Mouse (Mus musculus) hindbrain, embryonic 12.5 days (tissue): ENCODE data around the gene Commd1. TPM values are rescaled to one million over a fixed set of nuclear protein-coding genes. Genes with fewer than 3 reads are reported as not detected.

Experiments used
- ATAC-seq: fragments of 200-750 bp; cut with Nextera tagmentation; 2 replicates; pipeline ENCODE4 v1.8.0; 2017; ENCODE audit warnings: moderate TSS enrichment; ENCODE audit not compliant: low FRiP score
- H3K27ac ChIP-seq: fragments of 300-500 bp; sonication (generic); 2 replicates; pipeline ENCODE4 v1.5.1; 2016; ENCODE audit warnings: mild to moderate bottlenecking
- H3K27me3 ChIP-seq: fragments of 300-500 bp; sonication (generic); 2 replicates; pipeline ENCODE4 v1.6.1; 2016; ENCODE audit warnings: mild to moderate bottlenecking
- H3K36me3 ChIP-seq: fragments of 300-500 bp; sonication (generic); 2 replicates; pipeline ENCODE4 v1.6.1; 2016; ENCODE audit warnings: mild to moderate bottlenecking
- H3K4me1 ChIP-seq: fragments of 300-500 bp; sonication (generic); 2 replicates; pipeline ENCODE4 v1.6.1; 2016
- H3K4me2 ChIP-seq: fragments of 300-500 bp; sonication (generic); replicated peaks from 2 replicates; pipeline ENCODE4 v1.6.1; 2016; ENCODE audit warnings: mild to moderate bottlenecking
- H3K4me3 ChIP-seq: fragments of 300-500 bp; sonication (generic); 2 replicates; pipeline ENCODE4 v1.5.1; 2016; ENCODE audit warnings: mild to moderate bottlenecking
- H3K9ac ChIP-seq: fragments of 300-500 bp; sonication (generic); 2 replicates; pipeline ENCODE4 v1.6.1; 2016; ENCODE audit warnings: mild to moderate bottlenecking, moderate library complexity
- H3K9me3 ChIP-seq: fragments of 300-500 bp; sonication (generic); replicated peaks from 2 replicates; pipeline ENCODE4 v1.6.1; 2016; ENCODE audit warnings: mild to moderate bottlenecking
- WGBS: fragments of 180-500 bp; shearing (Covaris S2); methylation state at CpG from one replicate; pipeline ENCODE4 v1.1.7; 2016; 5-methylcytosine and 5-hydroxymethylcytosine counted together
- polyA plus RNA-seq: library from polyadenylated mRNA; unstranded; fragments of >200 nt; fragmentation: Nextera tagmentation; extraction: Ambion mirVana; gene quantifications from 2 replicates; pipeline ENCODE4 v1.2.1, GENCODE M21; 2016

The Commd1 gene
- polyA plus RNA-seq, 1 experiment from 2014 or later = 309 TPM

DNA sequence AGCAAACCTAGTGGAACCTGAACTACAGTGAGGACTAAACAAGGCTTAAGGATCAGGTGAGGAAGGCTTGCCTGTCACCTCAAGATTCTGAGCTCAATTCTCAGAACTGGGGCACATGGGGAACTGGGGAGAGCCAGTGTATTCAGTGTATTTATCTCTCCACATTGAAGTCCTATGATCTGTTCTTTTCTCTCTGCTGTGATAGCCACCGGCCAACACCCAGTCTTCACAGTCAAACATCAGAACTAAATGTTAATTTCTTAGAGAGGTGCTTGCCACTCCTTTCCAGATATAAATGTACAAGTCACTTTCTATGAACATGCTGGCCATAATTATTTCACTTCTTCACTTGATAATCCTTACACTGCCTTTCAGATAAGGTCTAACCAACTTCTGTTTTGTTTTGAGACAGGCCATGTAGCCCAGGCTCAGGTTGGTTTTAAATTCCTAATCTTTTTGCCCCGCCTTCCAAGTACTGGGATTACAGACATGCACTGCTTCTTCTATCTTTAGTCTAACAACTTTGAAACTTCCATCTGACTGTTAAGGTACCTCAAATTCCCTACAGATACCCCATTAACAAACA, 50.8 kb downstream of the Commd1 start:
- no peak overlapping the region for H3K9ac ChIP-seq
- peaks cover 5% of the 10 kb centered on the region; the same call in 1 of the 2 replicates for H3K4me1 ChIP-seq
- no peaks in the 10 kb centered on the region for H3K27me3 ChIP-seq
- no peak overlapping the region for H3K4me2 ChIP-seq
- no peaks in the 10 kb centered on the region for H3K9me3 ChIP-seq
- no peak overlapping the region for H3K4me3 ChIP-seq
- no peaks in the 10 kb centered on the region for H3K36me3 ChIP-seq
- no peak overlapping the region for H3K27ac ChIP-seq
- 98% methylated on average over 2 of the region's 2 CpGs for WGBS
- no peak for ATAC-seq

DNA sequence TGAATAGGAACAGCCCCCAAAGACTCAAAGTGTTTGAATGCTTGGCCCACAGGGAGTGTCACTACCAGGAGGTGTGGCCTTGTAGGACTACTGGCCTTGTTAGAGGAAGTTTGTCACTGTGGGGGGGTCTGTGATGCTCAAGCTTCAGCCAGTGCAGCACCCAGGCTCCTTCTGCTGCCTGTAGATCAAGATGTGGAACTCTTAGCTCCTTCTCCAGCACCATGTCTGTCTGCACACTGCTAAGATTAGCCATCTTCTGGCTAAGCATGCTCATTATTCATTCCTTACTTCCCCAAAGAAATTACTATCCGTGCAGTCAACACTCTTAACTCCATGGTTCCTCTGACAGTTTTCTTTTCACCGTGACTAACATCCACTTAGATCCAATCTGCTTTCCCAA, 52.1 kb downstream of the Commd1 start:
- Histone ChIP-seq H3K9ac (no peak overlapping the region), H3K27ac (no peak overlapping the region), H3K9me3 (no peaks in the 10 kb centered on the region), H3K36me3 (no peaks in the 10 kb centered on the region), H3K4me3 (no peak overlapping the region), H3K4me1 (no peaks in the 10 kb centered on the region), H3K27me3 (no peaks in the 10 kb centered on the region), H3K4me2 (no peak overlapping the region)
- ATAC-seq = no peak
- 84% methylated on average over 2 of the region's 2 CpGs for WGBS

DNA sequence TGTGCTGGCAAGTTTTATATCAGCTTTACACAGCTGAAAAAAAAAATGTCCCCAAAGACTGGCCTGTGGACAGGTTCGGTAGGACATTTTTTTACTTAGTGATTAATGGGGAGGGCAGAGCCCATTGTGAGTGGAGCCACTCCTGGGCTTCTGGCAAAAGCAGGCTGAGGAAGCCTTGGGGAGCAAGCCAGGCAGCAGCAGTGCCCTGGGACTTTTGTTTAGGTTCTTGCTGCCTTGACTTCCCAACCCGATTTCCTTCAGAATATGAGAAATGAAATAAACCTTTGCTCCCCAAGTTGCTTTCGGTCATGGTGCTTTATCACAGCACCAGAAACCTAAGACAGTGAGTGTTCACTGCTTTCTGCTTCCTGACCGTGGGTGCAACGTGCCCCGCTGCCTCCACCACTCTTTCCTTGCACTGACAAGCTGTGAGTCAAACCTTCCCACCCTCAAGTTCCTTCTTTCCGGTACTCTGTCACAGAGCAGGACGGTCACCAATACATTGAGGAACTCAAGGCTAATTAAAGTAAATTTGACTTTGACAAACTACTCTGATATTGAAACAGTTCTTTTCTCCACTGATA, 53.5 kb downstream of the Commd1 start:
- ATAC-seq = no peak
- no peak overlapping the region for H3K9ac ChIP-seq
- peaks cover 3% of the 10 kb centered on the region; the same call in 1 of the 2 replicates for H3K4me1 ChIP-seq
- H3K27me3 ChIP-seq = no peaks in the 10 kb centered on the region
- 80% methylated on average over 8 of the region's 8 CpGs for WGBS
- H3K36me3 ChIP-seq = no peaks in the 10 kb centered on the region
- H3K4me3 ChIP-seq = no peak overlapping the region
- no peaks in the 10 kb centered on the region for H3K9me3 ChIP-seq
- H3K27ac ChIP-seq = no peak overlapping the region
- H3K4me2 ChIP-seq = no peak overlapping the region

DNA sequence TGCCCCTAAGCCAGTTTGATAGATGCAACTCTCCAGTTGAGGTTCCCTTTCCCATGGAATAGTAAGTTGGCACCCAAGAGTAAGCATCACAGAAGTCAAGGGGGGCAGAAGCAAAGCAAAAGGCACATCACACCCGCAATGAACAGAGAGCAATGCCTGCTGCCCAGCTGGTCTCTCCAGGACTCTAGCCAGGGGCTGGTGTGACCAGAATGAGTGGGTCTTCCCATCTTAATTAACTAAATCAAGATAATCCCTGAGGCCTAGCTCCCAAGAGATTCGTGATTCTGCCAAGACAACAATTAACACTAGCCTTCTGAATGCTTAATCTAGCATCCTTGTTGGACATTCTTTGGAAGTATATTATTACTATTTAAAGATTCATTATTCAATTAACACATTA, 58.6 kb downstream of the Commd1 start:
- Histone ChIP-seq H3K4me3 (no peak overlapping the region), H3K27ac (no peak overlapping the region), H3K9ac (no peak overlapping the region), H3K36me3 (no peaks in the 10 kb centered on the region), H3K9me3 (no peaks in the 10 kb centered on the region), H3K4me2 (no peak overlapping the region), H3K27me3 (no peaks in the 10 kb centered on the region), H3K4me1 (peaks cover 3% of the 10 kb centered on the region; the same call in 1 of the 2 replicates)
- 70% methylated on average over 2 of the region's 2 CpGs for WGBS
- ATAC-seq = no peak

DNA sequence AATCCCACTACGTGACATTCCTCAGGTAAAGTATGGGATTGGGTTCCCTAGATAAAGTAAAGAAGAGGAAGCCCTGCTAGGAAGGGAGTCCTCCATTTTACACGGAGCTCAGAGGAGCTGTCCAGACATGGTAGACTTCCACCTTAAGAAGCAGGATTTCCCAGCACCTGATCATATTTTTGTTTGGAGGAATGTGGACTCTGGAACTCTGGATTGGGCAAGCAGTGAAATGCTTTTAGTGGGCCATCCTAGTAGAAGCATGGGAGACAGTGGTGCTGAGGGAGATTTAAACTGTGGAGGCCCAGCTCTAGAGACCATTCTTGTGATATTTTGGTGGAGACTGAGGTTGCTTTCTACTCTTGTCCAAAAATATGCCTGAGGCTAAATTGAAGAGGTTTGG, 59.6 kb downstream of the Commd1 start:
- no peak for ATAC-seq
- no peaks in the 10 kb centered on the region for H3K27me3 ChIP-seq
- WGBS = 87% methylated on average over 2 of the region's 2 CpGs
- H3K9me3 ChIP-seq = no peaks in the 10 kb centered on the region
- H3K27ac ChIP-seq = no peak overlapping the region
- H3K36me3 ChIP-seq = no peaks in the 10 kb centered on the region
- peaks cover 3% of the 10 kb centered on the region; the same call in 1 of the 2 replicates for H3K4me1 ChIP-seq
- H3K4me2 ChIP-seq = no peak overlapping the region
- no peak overlapping the region for H3K9ac ChIP-seq
- no peak overlapping the region for H3K4me3 ChIP-seq

DNA sequence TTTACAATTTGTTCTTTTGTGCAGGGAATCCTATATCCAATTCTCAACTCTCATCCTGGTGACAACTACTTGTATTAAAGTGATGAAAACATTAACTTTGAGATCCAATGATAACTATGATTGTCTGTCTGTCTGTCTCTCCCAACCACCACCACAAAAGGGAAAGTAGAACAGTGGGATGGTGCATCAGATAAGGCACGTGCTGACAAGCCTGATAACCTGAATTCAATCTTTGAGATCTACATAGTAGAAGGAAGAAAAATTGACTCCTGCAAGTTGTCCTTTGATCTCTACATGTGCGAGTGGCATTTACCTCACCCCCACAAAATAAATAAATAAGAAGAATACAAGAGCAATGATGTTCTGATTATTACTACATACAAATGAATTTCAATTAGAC, 62.8 kb downstream of the Commd1 start:
- Histone ChIP-seq H3K4me3 (no peak overlapping the region), H3K9me3 (no peaks in the 10 kb centered on the region), H3K9ac (no peak overlapping the region), H3K36me3 (no peaks in the 10 kb centered on the region), H3K27ac (no peak overlapping the region), H3K4me1 (peaks cover 3% of the 10 kb centered on the region; the same call in 1 of the 2 replicates), H3K4me2 (no peak overlapping the region), H3K27me3 (no peaks in the 10 kb centered on the region)
- 73% methylated on average over 2 of the region's 2 CpGs for WGBS
- no peak for ATAC-seq

DNA sequence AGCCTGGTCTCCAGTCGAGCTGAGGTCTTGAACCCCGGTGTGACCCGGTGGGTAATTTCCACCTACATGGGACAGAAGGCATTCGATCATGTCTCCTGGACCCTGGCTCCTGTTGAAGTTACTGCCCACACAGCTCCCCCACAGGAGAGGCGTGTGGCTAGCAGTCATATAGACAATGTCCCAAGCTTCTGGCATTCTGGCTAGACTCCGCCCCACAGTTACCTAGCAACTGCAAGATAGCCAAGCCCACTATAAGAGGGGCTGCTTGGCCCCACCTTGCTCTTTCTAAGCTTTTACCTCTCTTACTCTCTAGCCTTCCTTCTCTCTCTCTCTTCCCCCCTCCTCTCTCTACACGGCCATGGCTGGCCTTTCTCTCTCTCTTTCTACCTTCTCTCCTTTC, 64.4 kb downstream of the Commd1 start:
- H3K27ac ChIP-seq = no peak overlapping the region
- H3K4me3 ChIP-seq = no peak overlapping the region
- no peaks in the 10 kb centered on the region for H3K4me1 ChIP-seq
- ATAC-seq = no peak
- 87% methylated on average over 7 of the region's 7 CpGs for WGBS
- no peaks in the 10 kb centered on the region for H3K36me3 ChIP-seq
- no peak overlapping the region for H3K4me2 ChIP-seq
- H3K9me3 ChIP-seq = no peaks in the 10 kb centered on the region
- H3K9ac ChIP-seq = no peak overlapping the region
- no peaks in the 10 kb centered on the region for H3K27me3 ChIP-seq

DNA sequence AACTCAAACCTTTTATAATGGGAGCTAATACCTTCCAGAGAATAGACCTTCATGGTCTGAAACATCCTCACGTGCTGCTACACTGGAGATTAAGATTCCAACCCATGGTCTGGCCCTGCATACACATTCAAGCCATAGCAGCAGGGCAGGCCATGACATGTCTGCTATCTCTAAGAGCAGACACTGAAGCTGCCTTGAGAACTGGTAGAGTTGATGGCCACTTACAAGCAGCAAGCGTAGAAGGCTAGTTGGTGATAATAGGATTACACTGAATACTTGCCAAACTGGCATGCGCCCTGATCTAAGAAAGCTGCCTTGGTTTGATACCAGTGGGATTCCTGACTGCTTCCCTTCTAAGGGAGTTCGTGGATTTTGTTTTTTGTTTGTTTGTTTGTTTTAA, 68.4 kb downstream of the Commd1 start:
- ATAC-seq = no peak
- 89% methylated on average over 4 of the region's 4 CpGs for WGBS
- no peaks in the 10 kb centered on the region for H3K36me3 ChIP-seq
- no peaks in the 10 kb centered on the region for H3K9me3 ChIP-seq
- no peak overlapping the region for H3K4me3 ChIP-seq
- H3K27ac ChIP-seq = no peak overlapping the region
- no peak overlapping the region for H3K9ac ChIP-seq
- no peak overlapping the region for H3K4me2 ChIP-seq
- no peaks in the 10 kb centered on the region for H3K4me1 ChIP-seq
- H3K27me3 ChIP-seq = no peaks in the 10 kb centered on the region

DNA sequence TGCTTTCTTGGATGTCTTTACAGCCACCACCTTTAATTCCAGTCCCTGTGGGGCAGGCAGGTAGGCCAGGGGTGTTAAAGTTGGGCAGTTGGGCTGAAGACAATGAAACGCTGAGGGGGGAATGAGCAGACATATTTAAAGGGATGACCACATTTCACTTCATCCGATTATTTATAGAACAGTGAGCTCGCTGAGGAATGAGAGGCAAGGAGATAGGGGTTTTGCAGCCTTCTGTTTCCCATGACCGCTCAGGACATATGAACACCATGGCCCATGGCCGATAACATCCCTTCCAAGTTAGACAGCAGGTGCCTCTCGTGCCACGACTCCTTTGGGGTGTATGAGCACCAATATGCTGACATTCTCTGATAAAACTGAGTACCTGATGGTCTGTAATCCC, 70.4 kb downstream of the Commd1 start:
- Histone ChIP-seq H3K9me3 (no peaks in the 10 kb centered on the region), H3K4me2 (no peak overlapping the region), H3K27ac (no peak overlapping the region), H3K27me3 (no peaks in the 10 kb centered on the region), H3K4me1 (no peaks in the 10 kb centered on the region), H3K9ac (no peak overlapping the region), H3K4me3 (no peak overlapping the region), H3K36me3 (no peaks in the 10 kb centered on the region)
- WGBS = 93% methylated on average over 7 of the region's 7 CpGs
- ATAC-seq = no peak

DNA sequence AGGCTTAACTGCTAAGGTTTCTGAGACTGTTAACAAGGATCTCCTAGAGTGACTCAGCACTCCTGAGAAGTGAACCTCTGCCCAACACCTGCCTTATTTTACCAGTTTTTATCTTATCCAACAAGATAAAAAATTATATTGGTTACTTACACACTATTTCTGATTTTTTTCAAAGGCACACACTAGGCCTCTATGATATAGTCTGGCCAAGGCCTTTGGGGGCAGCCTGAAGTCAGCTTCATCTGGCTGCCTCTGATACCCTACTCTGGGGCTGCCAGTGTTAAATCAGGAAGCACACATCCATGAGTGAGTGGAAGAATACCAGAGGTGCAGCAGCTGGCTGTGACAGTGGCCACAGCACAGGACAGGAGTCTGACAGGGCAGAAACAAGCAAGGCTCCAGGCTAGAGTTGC, 75.7 kb downstream of the Commd1 start:
- Histone ChIP-seq H3K4me3 (no peak overlapping the region), H3K27me3 (no peaks in the 10 kb centered on the region), H3K9me3 (no peaks in the 10 kb centered on the region), H3K27ac (no peak overlapping the region), H3K36me3 (no peaks in the 10 kb centered on the region), H3K9ac (no peak overlapping the region), H3K4me1 (no peaks in the 10 kb centered on the region), H3K4me2 (no peak overlapping the region)
- no peak for ATAC-seq

DNA sequence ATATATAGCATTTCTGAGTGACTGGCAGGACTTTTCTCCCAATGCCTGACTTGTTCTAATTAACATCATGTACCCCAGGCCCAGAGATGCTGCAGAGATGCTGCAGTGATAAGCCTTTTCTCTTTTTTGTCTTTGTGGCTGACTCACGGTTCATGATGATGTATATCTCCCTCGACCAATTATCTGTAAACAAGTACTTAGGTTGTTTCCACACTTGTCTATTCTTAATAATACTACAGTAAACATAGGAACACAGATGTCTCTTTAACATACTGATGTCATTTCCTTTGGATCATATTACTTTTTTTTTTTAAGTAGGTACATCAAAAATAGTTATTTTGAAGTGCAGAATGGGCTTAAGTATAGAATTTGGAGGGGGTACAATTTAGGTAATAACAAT, 79.3 kb downstream of the Commd1 start:
- Histone ChIP-seq H3K27ac (no peak overlapping the region), H3K27me3 (no peaks in the 10 kb centered on the region), H3K4me1 (no peaks in the 10 kb centered on the region), H3K4me3 (no peak overlapping the region), H3K9me3 (no peaks in the 10 kb centered on the region), H3K9ac (no peak overlapping the region), H3K4me2 (no peak overlapping the region), H3K36me3 (no peaks in the 10 kb centered on the region)
- no peak for ATAC-seq
- WGBS = 87% methylated on average over 2 of the region's 2 CpGs

DNA sequence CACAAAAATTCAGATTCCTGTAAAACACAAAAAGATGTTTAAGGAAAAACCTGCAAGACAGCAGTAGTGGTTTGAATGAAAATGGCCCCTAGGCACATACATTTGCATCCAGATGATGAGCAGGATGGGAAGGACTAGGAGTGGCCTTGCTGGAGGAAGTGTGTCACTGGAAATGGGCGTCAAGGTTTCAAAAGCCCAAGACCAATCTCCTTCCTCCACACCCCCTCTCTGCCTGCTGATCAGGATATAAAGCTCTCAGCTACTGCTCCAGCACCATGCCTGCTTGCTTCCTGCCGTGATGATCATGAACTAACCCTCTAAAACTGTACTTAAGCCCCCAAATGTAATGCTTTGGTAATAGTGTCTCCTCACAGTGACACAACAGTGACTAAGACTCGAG, 82.1 kb downstream of the Commd1 start:
- H3K36me3 ChIP-seq = no peaks in the 10 kb centered on the region
- ATAC-seq = no peak
- H3K4me1 ChIP-seq = no peaks in the 10 kb centered on the region
- H3K27ac ChIP-seq = no peak overlapping the region
- no peak overlapping the region for H3K4me3 ChIP-seq
- WGBS = 78% methylated on average over 3 of the region's 3 CpGs
- H3K4me2 ChIP-seq = no peak overlapping the region
- H3K9ac ChIP-seq = no peak overlapping the region
- H3K9me3 ChIP-seq = no peaks in the 10 kb centered on the region
- no peaks in the 10 kb centered on the region for H3K27me3 ChIP-seq

DNA sequence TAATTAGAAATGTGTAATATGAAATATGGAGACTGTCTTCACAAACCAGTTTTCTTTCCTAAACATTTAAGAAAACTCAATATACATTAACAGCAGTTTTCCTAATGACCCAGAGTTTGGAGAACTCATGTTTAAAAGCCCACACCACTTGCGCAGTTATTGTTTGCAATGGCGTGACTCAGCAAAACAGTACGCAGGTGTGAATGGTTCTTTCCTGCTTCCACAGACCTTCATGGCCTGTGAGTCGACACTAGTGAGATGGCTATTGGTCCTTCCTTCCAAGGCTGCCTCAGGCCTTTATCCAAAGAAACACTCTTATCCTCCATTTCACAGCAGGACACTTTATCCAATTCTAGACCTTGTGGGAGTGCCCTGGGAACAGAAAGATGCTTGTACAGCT, 84.5 kb downstream of the Commd1 start:
- ATAC-seq = no peak

More for the DNA sequence above, 84.5 kb downstream of the Commd1 start:
- no peaks in the 10 kb centered on the region for H3K9me3 ChIP-seq
- H3K9ac ChIP-seq = no peak overlapping the region
- H3K4me2 ChIP-seq = no peak overlapping the region
- H3K27ac ChIP-seq = no peak overlapping the region
- 91% methylated on average over 4 of the region's 4 CpGs for WGBS
- H3K36me3 ChIP-seq = no peaks in the 10 kb centered on the region
- H3K27me3 ChIP-seq = no peaks in the 10 kb centered on the region
- H3K4me1 ChIP-seq = no peaks in the 10 kb centered on the region
- no peak overlapping the region for H3K4me3 ChIP-seq
